Mouse (Mus musculus) hindbrain, embryonic 11.5 days (tissue): ENCODE measurements at regions not wholly inside any gene's neighbourhood (a gene's known extent, or its start where the extent isn't known, plus 50 kb on each side); places are given as distances from the start of the nearest gene placed in this dataset.

ENCODE experiments used
- ATAC-seq: fragments of 200-750 bp; cut with Nextera tagmentation; 2 replicates; pipeline ENCODE4 v1.8.0; 2017; ENCODE audit warnings: mild to moderate bottlenecking, moderate TSS enrichment, moderate library complexity; ENCODE audit not compliant: low FRiP score
- DNase-seq: peaks from one replicate; pipeline ENCODE4 v3.0.0-alpha.2; 2015; ENCODE audit warnings: low spot score
- H3K27ac ChIP-seq: fragments of 300-500 bp; sonication (generic); 2 replicates; pipeline ENCODE4 v1.5.1; 2014; ENCODE audit warnings: mild to moderate bottlenecking, low read depth, low read length
- H3K27me3 ChIP-seq: fragments of 300-500 bp; sonication (generic); 2 replicates; pipeline ENCODE4 v1.6.1; 2014; ENCODE audit warnings: mild to moderate bottlenecking, low read length, moderate library complexity, mixed read lengths; ENCODE audit not compliant: control insufficient read depth, insufficient read depth
- H3K36me3 ChIP-seq: fragments of 300-500 bp; sonication (generic); 2 replicates; pipeline ENCODE4 v1.6.1; 2014; ENCODE audit warnings: mild to moderate bottlenecking, low read length, moderate library complexity, mixed read lengths; ENCODE audit not compliant: control insufficient read depth, insufficient read depth
- H3K4me1 ChIP-seq: fragments of 300-500 bp; sonication (generic); replicated peaks from 2 replicates; pipeline ENCODE4 v1.6.1; 2014; ENCODE audit warnings: low read length, mixed read lengths; ENCODE audit not compliant: control insufficient read depth, insufficient read depth
- H3K4me2 ChIP-seq: fragments of 300-500 bp; sonication (generic); replicated peaks from 2 replicates; pipeline ENCODE4 v1.6.1; 2014; ENCODE audit warnings: mild to moderate bottlenecking, low read depth, low read length
- H3K4me3 ChIP-seq: fragments of 300-500 bp; sonication (generic); 2 replicates; pipeline ENCODE4 v1.5.1; 2014; ENCODE audit warnings: low read depth, low read length
- H3K9ac ChIP-seq: fragments of 300-500 bp; sonication (generic); 2 replicates; pipeline ENCODE4 v1.6.1; 2014; ENCODE audit warnings: low read depth, low read length
- H3K9me3 ChIP-seq: fragments of 300-500 bp; sonication (generic); 2 replicates; pipeline ENCODE4 v1.6.1; 2016; ENCODE audit warnings: low read length; ENCODE audit not compliant: control insufficient read depth
- WGBS: fragments of 180-500 bp; shearing (Covaris S2); extraction: QIAGEN DNeasy Blood & Tissue Kit; methylation state at CpG from one replicate; pipeline ENCODE4 v1.1.7; 2014; 5-methylcytosine and 5-hydroxymethylcytosine counted together

- ATAC-seq, result no peak
- DNase-seq, result no peak
Observed at GRCm38 (mm10) chr4:29604322-29604721, 791.4 kb downstream of the Epha7 start.

DNA sequence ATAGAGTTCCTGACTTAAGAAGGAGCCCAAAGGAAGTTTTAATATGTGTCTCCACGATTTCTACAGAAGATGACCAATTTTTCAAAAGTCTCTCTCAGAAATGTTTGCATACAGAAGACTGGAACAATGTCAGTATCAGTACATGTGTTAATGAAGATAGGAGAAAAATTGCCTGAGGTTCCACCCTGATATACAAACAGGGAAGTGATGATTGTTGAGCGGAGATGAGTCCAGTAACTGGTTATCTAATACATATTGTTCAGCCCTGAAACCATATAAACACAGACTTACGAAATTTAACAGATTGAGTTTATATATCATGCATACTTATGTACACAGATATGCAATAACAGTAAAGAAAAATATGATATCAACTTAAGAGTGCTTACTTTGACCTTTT, 805.0 kb downstream of the Epha7 start:
- 78% methylated on average over 3 of the region's 3 CpGs for WGBS
- H3K27me3 ChIP-seq, result no peaks in the 10 kb centered on the region
- ATAC-seq (no peak), DNase-seq (no peak)
- H3K36me3 ChIP-seq, result no peaks in the 10 kb centered on the region
- H3K9ac ChIP-seq, result no peak overlapping the region
- H3K4me3 ChIP-seq, result no peak overlapping the region
- H3K4me2 ChIP-seq, result no peak overlapping the region
- H3K27ac ChIP-seq, result no peak overlapping the region
- no peaks in the 10 kb centered on the region for H3K4me1 ChIP-seq
- no peaks in the 10 kb centered on the region for H3K9me3 ChIP-seq

More at GRCm38 (mm10) chr4:29604322-29604721, 791.4 kb downstream of the Epha7 start:
- Histone ChIP-seq H3K4me1 (no peaks in the 10 kb centered on the region), H3K27me3 (no peaks in the 10 kb centered on the region), H3K9ac (no peak overlapping the region), H3K27ac (no peak overlapping the region), H3K36me3 (no peaks in the 10 kb centered on the region), H3K9me3 (no peaks in the 10 kb centered on the region), H3K4me3 (no peak overlapping the region), H3K4me2 (no peak overlapping the region)
- WGBS, result 66% methylated on average over 2 of the region's 2 CpGs

- H3K9ac ChIP-seq, result no peak overlapping the region
- ATAC-seq (no peak), DNase-seq (peak; percentile 8)
- H3K36me3 ChIP-seq, result no peaks in the 10 kb centered on the region
- H3K4me2 ChIP-seq, result no peak overlapping the region
- H3K27ac ChIP-seq, result no peak overlapping the region
- H3K4me1 ChIP-seq, result no peaks in the 10 kb centered on the region
- no peaks in the 10 kb centered on the region for H3K9me3 ChIP-seq
- H3K4me3 ChIP-seq, result no peak overlapping the region
- H3K27me3 ChIP-seq, result no peaks in the 10 kb centered on the region
- WGBS, result 56% methylated on average over 2 of the region's 2 CpGs
Observed at GRCm38 (mm10) chr4:29644839-29645565, 832.1 kb downstream of the Epha7 start.

GRCm38 (mm10) chr4:29653951-29654350, 841.0 kb downstream of the Epha7 start:
- Histone ChIP-seq H3K36me3 (no peaks in the 10 kb centered on the region), H3K9ac (no peak overlapping the region), H3K4me2 (no peak overlapping the region), H3K9me3 (no peaks in the 10 kb centered on the region), H3K27ac (no peak overlapping the region), H3K4me3 (no peak overlapping the region), H3K4me1 (no peaks in the 10 kb centered on the region), H3K27me3 (no peaks in the 10 kb centered on the region)
- ATAC-seq (no peak), DNase-seq (no peak)
- WGBS, result 67% methylated on average over 2 of the region's 2 CpGs

GRCm38 (mm10) chr4:29655606-29656005, 842.7 kb downstream of the Epha7 start:
- DNase-seq (no peak), ATAC-seq (no peak)
- 85% methylated on average over 1 of the region's 1 CpGs for WGBS
- Histone ChIP-seq H3K9ac (no peak overlapping the region), H3K27me3 (no peaks in the 10 kb centered on the region), H3K4me1 (no peaks in the 10 kb centered on the region), H3K36me3 (no peaks in the 10 kb centered on the region), H3K9me3 (no peaks in the 10 kb centered on the region), H3K4me2 (no peak overlapping the region), H3K4me3 (no peak overlapping the region), H3K27ac (no peak overlapping the region)

- H3K27ac ChIP-seq, result no peak overlapping the region
- DNase-seq (no peak), ATAC-seq (no peak)
- no peak overlapping the region for H3K4me2 ChIP-seq
- WGBS, result 71% methylated on average over 6 of the region's 6 CpGs
- no peaks in the 10 kb centered on the region for H3K27me3 ChIP-seq
- H3K9me3 ChIP-seq, result no peaks in the 10 kb centered on the region
- no peak overlapping the region for H3K4me3 ChIP-seq
- H3K9ac ChIP-seq, result no peak overlapping the region
- no peaks in the 10 kb centered on the region for H3K36me3 ChIP-seq
- H3K4me1 ChIP-seq, result no peaks in the 10 kb centered on the region
Observed at GRCm38 (mm10) chr4:29661140-29662108, 848.5 kb downstream of the Epha7 start.

- Histone ChIP-seq H3K4me1 (no peaks in the 10 kb centered on the region), H3K36me3 (no peaks in the 10 kb centered on the region), H3K4me3 (no peak overlapping the region), H3K9me3 (no peaks in the 10 kb centered on the region), H3K4me2 (no peak overlapping the region), H3K9ac (no peak overlapping the region), H3K27ac (no peak overlapping the region), H3K27me3 (no peaks in the 10 kb centered on the region)
- no peak for DNase-seq
- no peak for ATAC-seq
- WGBS, result 88% methylated on average over 8 of the region's 8 CpGs
Observed at GRCm38 (mm10) chr4:29665561-29665960, 852.6 kb downstream of the Epha7 start.

- ATAC-seq (no peak), DNase-seq (no peak)
- H3K27me3 ChIP-seq, result no peaks in the 10 kb centered on the region
- H3K4me2 ChIP-seq, result no peak overlapping the region
- no peak overlapping the region for H3K4me3 ChIP-seq
- H3K4me1 ChIP-seq, result no peaks in the 10 kb centered on the region
- 87% methylated on average over 3 of the region's 3 CpGs for WGBS
- no peak overlapping the region for H3K9ac ChIP-seq
- no peaks in the 10 kb centered on the region for H3K36me3 ChIP-seq
- no peak overlapping the region for H3K27ac ChIP-seq
- H3K9me3 ChIP-seq, result no peaks in the 10 kb centered on the region
Observed at GRCm38 (mm10) chr4:29694153-29694552, 881.2 kb downstream of the Epha7 start.
